Mouse (Mus musculus) heart, adult 2 months (tissue): ENCODE data around the gene Me1.

Source experiments
- CTCF ChIP-seq: fragments of 200-600 bp; IDR thresholded peaks from 2 replicates; pipeline ENCODE4 v1.8.1; 2022; ENCODE audit warnings: antibody characterized with exemption, mild to moderate bottlenecking, moderate library complexity
- POLR2A ChIP-seq: fragments of 200-500 bp; IDR thresholded peaks from 2 replicates; pipeline ENCODE4 v1.6.1; 2011; ENCODE audit warnings: mild to moderate bottlenecking, low read depth, low read length, control low read depth; ENCODE audit not compliant: insufficient read depth

GRCm38 (mm10) chr9:86708921-86709320 is 13.2 kb upstream of the Me1 start:
- no peak for TF ChIP-seq CTCF
- no peak for TF ChIP-seq POLR2A
